Mouse (Mus musculus): ENCODE measurements around the gene Gp1bb. TPM values are rescaled to one million over a fixed set of nuclear protein-coding genes. Genes with fewer than 3 reads are reported as not detected.

The Gp1bb gene
- polyA plus RNA-seq, 1 experiment from 2014 or later: 9.7 TPM

DNA sequence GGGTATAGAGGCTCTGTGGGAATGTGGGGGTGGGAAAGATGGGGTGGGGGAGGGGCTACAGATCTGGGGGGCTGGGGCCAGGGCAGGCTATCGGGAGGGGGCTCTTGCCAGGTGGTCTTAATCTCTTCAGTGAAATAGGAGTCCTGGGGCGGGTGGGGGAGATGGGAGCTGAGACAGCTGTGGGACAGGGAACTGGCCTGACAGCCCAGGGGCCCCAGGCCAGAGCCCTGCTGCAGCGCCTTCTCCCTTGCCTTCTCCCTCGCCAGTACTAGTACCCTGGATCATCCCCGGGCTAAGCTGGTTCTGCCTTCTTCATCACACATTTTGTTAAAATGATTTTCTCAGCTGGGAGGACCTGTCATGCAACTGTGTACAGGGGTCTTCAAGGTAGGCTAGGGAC lies 25.9 kb downstream of the Gp1bb start:
- Histone ChIP-seq H3K27me3 (replicated peaks; ENCODE audit: control insufficient read depth, insufficient read depth, low read length) (peaks cover 24% of the 10 kb centered on the region), H3K9me3 (ENCODE audit: control insufficient read depth, low read length) (no peaks in the 10 kb centered on the region), H3K27ac (ENCODE audit: low read depth, low read length) (no peak overlapping the region), H3K36me3 (ENCODE audit: control insufficient read depth, insufficient read depth, low read length) (no peaks in the 10 kb centered on the region), H3K4me2 (ENCODE audit: low read length) (no peak overlapping the region), H3K9ac (ENCODE audit: low read depth, low read length) (no peak overlapping the region), H3K4me1 (ENCODE audit: control insufficient read depth, insufficient read depth, low read depth, low read length) (peaks cover 5% of the 10 kb centered on the region; the same call in 1 of the 2 replicates), H3K4me3 (ENCODE audit: low read length) (no peak overlapping the region)
- 53% methylated on average over 5 of the region's 5 CpGs for WGBS
- ATAC-seq: no peak

DNA sequence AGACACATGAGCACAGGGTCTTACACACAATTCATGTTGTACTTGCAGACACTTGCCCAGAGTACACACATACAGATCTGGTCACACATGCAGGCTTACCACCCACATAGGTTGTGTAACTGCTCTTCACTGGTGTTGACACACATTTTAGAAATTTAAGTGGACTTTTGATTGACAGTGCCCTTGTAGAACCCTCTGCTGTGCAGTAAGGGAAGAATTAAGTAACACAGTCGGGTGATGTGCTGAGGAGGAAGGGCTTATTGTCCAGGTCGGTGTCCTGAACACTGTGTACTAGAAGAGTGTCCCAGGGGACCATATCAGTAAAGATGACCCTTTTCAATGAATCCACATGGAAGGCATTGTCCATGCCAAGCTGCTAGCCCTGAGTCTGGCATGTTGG lies 28.3 kb downstream of the Gp1bb start:
- ATAC-seq: no peak
- no peak overlapping the region for H3K4me3 ChIP-seq (ENCODE audit: low read length)
- H3K27me3 ChIP-seq (replicated peaks; ENCODE audit: control insufficient read depth, insufficient read depth, low read length): peaks cover 46% of the 10 kb centered on the region
- peaks cover 11% of the 10 kb centered on the region; the same call in 1 of the 2 replicates for H3K4me1 ChIP-seq (ENCODE audit: control insufficient read depth, insufficient read depth, low read depth, low read length)
- H3K36me3 ChIP-seq (ENCODE audit: control insufficient read depth, insufficient read depth, low read length): no peaks in the 10 kb centered on the region
- H3K27ac ChIP-seq (ENCODE audit: low read depth, low read length): no peak overlapping the region
- no peak overlapping the region for H3K9ac ChIP-seq (ENCODE audit: low read depth, low read length)
- WGBS: 83% methylated on average over 2 of the region's 2 CpGs
- no peaks in the 10 kb centered on the region for H3K9me3 ChIP-seq (ENCODE audit: control insufficient read depth, low read length)
- H3K4me2 ChIP-seq (ENCODE audit: low read length): no peak overlapping the region

DNA sequence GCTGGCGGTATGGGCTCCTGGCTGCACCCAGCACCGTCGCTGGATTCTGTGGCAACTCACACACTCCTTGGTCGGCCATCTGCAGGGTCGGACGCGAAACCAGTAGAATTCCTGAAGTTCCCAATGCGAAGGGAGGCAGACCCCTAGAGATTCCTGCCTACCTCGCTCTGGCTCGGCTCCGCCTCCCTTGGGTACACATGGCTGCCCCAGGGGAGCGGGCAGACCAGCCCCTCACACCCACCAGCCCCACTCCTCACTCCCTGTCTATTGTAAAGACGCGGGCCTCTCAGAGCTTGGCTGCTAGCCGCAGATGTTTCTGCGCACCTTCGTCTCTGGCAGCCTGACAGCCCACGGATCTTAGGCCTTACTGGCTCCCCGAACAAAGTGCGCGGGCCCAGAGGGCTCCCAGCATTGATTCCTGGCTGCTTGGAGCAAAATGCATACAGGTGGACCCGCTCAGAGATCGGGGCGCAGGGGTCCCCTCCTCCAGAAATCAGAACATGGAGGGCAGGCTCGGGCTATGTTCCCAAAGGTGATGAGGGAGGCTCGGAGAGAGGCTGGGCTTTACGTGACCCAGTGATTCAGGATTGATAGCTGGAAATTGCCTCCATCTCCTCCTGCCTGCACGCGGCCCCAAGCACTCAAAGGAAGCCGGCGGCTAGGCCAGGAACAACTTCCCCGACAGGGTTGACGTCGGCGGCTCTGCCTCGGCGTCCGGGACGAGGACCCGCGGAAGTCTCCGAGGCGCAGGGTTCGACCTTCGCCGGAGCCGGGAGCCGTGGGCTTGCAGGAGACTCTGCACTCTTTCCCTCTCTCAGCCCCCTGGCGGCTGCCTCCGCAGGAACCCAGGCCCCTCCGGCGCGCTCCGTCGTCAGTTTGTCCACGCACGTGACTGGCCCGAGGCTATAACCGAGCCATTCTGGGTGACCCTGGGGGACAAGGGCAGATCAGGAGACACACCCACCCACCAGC lies 30.9 kb downstream of the Gp1bb start:
- no peaks in the 10 kb centered on the region for H3K36me3 ChIP-seq (ENCODE audit: control insufficient read depth, insufficient read depth, low read length)
- peak overlapping the region; percentile 42 for H3K4me2 ChIP-seq (ENCODE audit: low read length)
- peaks cover 57% of the 10 kb centered on the region for H3K27me3 ChIP-seq (replicated peaks; ENCODE audit: control insufficient read depth, insufficient read depth, low read length)
- H3K4me1 ChIP-seq (ENCODE audit: control insufficient read depth, insufficient read depth, low read depth, low read length): peaks cover 23% of the 10 kb centered on the region
- peak overlapping the region; percentile 30 for H3K4me3 ChIP-seq (ENCODE audit: low read length)
- ATAC-seq: 0 out of 2 replicates have a peak, but pooled peaks have one; percentile 12
- no peak overlapping the region for H3K9ac ChIP-seq (ENCODE audit: low read depth, low read length)
- no peak overlapping the region for H3K27ac ChIP-seq (ENCODE audit: low read depth, low read length)
- H3K9me3 ChIP-seq (ENCODE audit: control insufficient read depth, low read length): no peaks in the 10 kb centered on the region
- 2% methylated on average over 58 of the region's 59 CpGs for WGBS

DNA sequence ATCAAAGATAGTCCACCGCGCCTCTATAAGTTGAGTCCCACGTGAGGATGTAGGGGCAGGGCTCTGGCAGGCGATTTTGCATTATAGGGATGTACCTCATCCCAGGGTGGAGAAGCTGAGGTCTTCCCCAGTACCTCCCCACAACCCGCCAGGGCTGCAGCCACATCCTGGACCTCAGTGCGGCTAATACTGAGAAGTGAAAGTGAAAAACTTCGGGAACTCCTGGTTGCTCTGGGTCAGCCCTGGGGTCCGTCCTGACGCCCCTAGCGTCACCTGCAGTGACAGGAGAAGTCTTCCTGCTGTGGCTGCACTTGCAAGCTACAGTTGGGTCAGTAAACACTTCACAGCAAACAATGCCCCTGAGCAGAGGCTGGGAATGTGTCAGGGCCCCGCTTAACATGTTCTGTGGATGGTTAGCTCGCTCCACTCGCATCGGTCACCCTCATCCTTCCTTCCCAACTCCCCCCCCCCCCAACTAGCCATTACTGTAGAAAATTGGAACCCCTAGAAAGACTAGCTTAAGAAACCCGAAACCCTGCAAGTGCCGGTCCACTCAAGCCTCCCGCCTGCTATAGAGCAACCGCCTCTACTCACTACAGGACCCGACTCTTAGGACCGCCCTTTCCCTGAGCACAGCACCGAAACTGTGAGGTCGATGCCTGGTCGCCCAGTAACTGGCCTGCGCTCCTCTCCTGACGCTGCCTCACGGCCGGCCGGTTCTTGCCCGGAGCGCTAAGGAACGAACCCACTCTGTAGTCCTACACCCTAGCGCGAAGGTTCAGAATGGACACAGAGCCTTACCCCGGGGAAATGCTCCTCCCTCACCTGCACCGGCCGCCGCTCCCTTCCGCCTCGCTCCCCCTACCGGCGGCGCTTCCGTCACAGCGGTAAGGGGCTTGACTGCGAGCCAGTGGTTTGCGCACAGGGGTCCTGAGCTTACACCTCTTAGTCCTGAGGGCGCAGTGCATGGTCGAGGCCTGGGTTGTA lies 32.1 kb downstream of the Gp1bb start, which contains the start of gene Tbx1:
TSS of gene Tbx1 (minus strand) at position 868 of the 987 bp plus-strand sequence.
- no peak for ATAC-seq
- WGBS: 3% methylated on average over 48 of the region's 48 CpGs
- H3K4me2 ChIP-seq (ENCODE audit: low read length): peak within 1 kb of the TSS; percentile 42

DNA sequence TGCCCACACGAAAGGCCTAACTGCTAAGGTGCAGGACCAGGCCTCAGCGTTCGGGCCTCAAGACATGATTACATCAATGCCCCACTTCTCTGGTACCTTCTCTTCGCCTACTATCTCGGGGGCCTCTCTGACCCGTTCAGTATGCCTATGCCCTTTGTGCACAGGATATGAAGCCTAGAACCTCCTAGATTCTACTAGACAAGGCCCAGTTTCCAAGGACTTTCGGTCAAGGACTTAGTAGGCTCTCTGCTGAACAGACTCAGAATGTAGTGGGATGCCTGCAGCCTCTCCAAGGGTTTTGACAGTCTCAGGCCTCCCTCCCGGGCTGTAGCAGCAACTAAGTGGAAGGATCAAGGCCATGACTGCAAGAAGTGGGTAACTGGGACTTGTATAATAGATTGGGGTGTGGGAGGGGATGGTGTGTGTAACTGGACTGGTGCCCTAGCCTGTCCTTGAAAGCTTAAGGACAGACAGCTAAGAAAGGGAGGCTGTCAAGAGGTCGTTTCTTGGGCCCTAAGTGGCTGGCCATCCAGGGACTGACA lies 33.1 kb downstream of the Gp1bb start:
- no peaks in the 10 kb centered on the region for H3K36me3 ChIP-seq (ENCODE audit: control insufficient read depth, insufficient read depth, low read length)
- H3K9me3 ChIP-seq (ENCODE audit: control insufficient read depth, low read length): no peaks in the 10 kb centered on the region
- no peak overlapping the region for H3K4me2 ChIP-seq (ENCODE audit: low read length)
- peaks cover 77% of the 10 kb centered on the region for H3K27me3 ChIP-seq (replicated peaks; ENCODE audit: control insufficient read depth, insufficient read depth, low read length)
- no peak overlapping the region for H3K4me3 ChIP-seq (ENCODE audit: low read length)
- H3K27ac ChIP-seq (ENCODE audit: low read depth, low read length): no peak overlapping the region
- peaks cover 26% of the 10 kb centered on the region for H3K4me1 ChIP-seq (ENCODE audit: control insufficient read depth, insufficient read depth, low read depth, low read length)
- 32% methylated on average over 9 of the region's 9 CpGs for WGBS
- no peak overlapping the region for H3K9ac ChIP-seq (ENCODE audit: low read depth, low read length)
- ATAC-seq: no peak

More for the DNA sequence above, 32.1 kb downstream of the Gp1bb start, which contains the start of gene Tbx1:
- Histone ChIP-seq H3K36me3 (ENCODE audit: control insufficient read depth, insufficient read depth, low read length) (no peaks in the 10 kb centered on the region), H3K27me3 (replicated peaks; ENCODE audit: control insufficient read depth, insufficient read depth, low read length) (peaks cover 68% of the 10 kb centered on the region), H3K9me3 (ENCODE audit: control insufficient read depth, low read length) (no peaks in the 10 kb centered on the region), H3K27ac (ENCODE audit: low read depth, low read length) (no peak within 1 kb of the TSS), H3K4me3 (ENCODE audit: low read length) (peak within 1 kb of the TSS; percentile 30), H3K4me1 (ENCODE audit: control insufficient read depth, insufficient read depth, low read depth, low read length) (peaks cover 26% of the 10 kb centered on the region), H3K9ac (ENCODE audit: low read depth, low read length) (no peak within 1 kb of the TSS)

DNA sequence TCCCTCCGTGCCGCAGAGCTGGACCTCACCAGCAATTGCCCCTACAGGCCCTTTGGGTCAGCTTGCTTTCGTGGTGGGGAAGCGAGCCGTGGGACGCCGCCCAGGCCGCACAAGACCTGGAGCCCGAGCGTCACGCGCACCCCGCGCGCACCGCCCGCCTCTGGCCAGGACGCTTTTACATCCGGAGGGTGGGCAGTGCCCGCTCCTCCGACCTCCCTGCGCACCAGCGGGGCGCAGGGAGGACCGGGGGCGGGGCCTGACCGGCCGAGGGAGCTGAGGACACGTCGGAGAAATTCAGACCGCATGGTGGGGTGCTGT lies 33.5 kb downstream of the Gp1bb start:
- WGBS: 4% methylated on average over 24 of the region's 31 CpGs
- ATAC-seq: no peak
- no peak overlapping the region for H3K4me2 ChIP-seq (ENCODE audit: low read length)

DNA sequence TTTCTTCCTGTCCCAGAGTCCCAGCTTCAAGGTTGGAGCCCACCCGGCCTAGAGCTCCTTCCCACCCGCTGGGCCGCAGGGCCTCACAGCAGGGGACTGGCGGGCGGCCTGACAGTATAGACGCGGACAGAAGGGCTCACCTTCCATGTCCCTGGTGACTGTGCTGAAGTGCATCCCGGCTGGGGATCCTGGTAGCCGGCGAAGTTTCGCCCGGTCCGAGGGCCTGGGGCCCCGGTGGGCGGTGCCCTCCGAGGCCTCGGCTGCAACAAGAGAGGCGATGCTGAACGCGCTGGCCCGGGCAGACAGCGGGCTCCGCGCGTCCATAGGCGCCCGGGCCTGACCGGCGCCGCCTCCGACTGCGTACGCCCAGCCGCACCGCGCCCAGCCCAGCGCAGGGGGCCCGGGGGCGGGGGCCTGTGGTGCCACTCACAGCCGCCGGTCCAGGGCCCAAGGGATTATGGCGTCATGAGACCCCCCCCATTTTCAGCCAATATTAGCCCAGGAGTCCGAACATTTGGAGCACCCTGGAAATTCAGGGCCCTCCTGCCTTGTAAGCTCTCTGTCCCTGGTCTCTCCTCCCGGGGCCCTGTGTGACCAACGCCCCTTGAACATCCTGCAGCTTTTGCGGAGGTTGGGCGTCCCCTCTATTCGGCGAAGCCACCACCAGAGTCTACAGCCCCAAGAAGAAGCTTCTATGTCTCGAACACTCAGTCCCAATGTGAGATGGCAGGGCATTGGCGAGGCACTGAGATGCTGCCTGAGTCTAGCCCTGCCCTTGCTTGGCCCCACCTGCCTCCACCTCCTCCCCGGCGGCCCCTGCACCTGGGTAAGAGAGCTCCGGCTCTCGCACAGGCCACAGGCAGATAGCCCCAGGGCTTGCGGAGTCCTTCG lies 34.1 kb downstream of the Gp1bb start:
- Histone ChIP-seq H3K9ac (ENCODE audit: low read depth, low read length) (no peak overlapping the region), H3K4me1 (ENCODE audit: control insufficient read depth, insufficient read depth, low read depth, low read length) (peaks cover 26% of the 10 kb centered on the region), H3K36me3 (ENCODE audit: control insufficient read depth, insufficient read depth, low read length) (no peaks in the 10 kb centered on the region), H3K9me3 (ENCODE audit: control insufficient read depth, low read length) (no peaks in the 10 kb centered on the region), H3K27ac (ENCODE audit: low read depth, low read length) (no peak overlapping the region), H3K4me3 (ENCODE audit: low read length) (peak overlapping the region; percentile 23), H3K4me2 (ENCODE audit: low read length) (peak overlapping the region; percentile 27), H3K27me3 (replicated peaks; ENCODE audit: control insufficient read depth, insufficient read depth, low read length) (peaks cover 82% of the 10 kb centered on the region)
- ATAC-seq: 0 out of 2 replicates have a peak, but pooled peaks have one; percentile 15
- WGBS: 2% methylated on average over 56 of the region's 57 CpGs

More for the DNA sequence above, 33.5 kb downstream of the Gp1bb start:
- Histone ChIP-seq H3K4me1 (ENCODE audit: control insufficient read depth, insufficient read depth, low read depth, low read length) (peaks cover 26% of the 10 kb centered on the region), H3K27ac (ENCODE audit: low read depth, low read length) (no peak overlapping the region), H3K9me3 (ENCODE audit: control insufficient read depth, low read length) (no peaks in the 10 kb centered on the region), H3K9ac (ENCODE audit: low read depth, low read length) (no peak overlapping the region), H3K4me3 (ENCODE audit: low read length) (no peak overlapping the region), H3K36me3 (ENCODE audit: control insufficient read depth, insufficient read depth, low read length) (no peaks in the 10 kb centered on the region), H3K27me3 (replicated peaks; ENCODE audit: control insufficient read depth, insufficient read depth, low read length) (peaks cover 82% of the 10 kb centered on the region)

DNA sequence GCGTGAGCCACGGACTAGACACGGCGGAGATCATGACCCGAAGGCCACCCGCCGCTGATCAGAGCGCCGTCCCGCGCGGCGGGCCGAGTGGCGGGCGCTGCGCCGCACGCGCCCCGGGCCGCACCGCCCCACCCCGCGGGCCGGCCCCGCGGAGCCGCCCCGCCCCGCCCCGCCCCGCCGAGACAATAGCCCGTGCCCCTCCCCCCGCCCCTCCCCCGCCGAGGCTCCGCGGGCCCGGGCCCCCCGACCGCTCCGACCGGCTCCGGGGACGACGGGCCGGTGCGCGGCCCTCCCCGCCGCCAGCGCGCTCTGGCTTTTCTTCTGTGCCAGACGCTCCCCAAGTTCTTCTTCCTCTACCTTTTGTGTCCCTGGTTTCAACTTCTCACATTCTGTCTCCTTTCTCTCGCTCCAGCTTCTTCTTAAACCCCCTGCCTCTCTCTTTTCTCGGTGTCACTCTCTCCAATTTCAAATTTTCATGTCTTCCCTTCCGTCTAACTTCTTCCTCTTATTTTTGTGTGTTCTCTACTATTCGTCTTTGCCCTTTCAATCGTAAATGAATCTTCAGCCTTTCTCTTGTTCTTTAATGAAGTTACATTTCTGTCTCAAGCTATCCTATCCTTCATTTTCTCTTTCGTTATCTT lies 35.2 kb downstream of the Gp1bb start:
- peak overlapping the region; percentile 69 for H3K4me2 ChIP-seq (ENCODE audit: low read length)
- no peaks in the 10 kb centered on the region for H3K9me3 ChIP-seq (ENCODE audit: control insufficient read depth, low read length)
- H3K9ac ChIP-seq (ENCODE audit: low read depth, low read length): peak overlapping the region; percentile 50
- no peaks in the 10 kb centered on the region for H3K36me3 ChIP-seq (ENCODE audit: control insufficient read depth, insufficient read depth, low read length)
- WGBS: 1% methylated on average over 8 of the region's 62 CpGs
- no peak overlapping the region for H3K27ac ChIP-seq (ENCODE audit: low read depth, low read length)
- no peak for ATAC-seq
- peaks cover 86% of the 10 kb centered on the region for H3K27me3 ChIP-seq (replicated peaks; ENCODE audit: control insufficient read depth, insufficient read depth, low read length)
- peaks cover 32% of the 10 kb centered on the region for H3K4me1 ChIP-seq (ENCODE audit: control insufficient read depth, insufficient read depth, low read depth, low read length)
- H3K4me3 ChIP-seq (ENCODE audit: low read length): peak overlapping the region; percentile 39

Data from hindbrain, embryonic 16.5 days (tissue).